Mouse (Mus musculus): ENCODE measurements at regions not wholly inside any gene's neighbourhood (a gene's known extent, or its start where the extent isn't known, plus 50 kb on each side); places are given as distances from the start of the nearest gene placed in this dataset.
"Not testable (repeated sequence)": the region's sequence is repeated elsewhere in the genome, so short reads cannot be mapped to it uniquely, and the experiment has no call there.

DNA sequence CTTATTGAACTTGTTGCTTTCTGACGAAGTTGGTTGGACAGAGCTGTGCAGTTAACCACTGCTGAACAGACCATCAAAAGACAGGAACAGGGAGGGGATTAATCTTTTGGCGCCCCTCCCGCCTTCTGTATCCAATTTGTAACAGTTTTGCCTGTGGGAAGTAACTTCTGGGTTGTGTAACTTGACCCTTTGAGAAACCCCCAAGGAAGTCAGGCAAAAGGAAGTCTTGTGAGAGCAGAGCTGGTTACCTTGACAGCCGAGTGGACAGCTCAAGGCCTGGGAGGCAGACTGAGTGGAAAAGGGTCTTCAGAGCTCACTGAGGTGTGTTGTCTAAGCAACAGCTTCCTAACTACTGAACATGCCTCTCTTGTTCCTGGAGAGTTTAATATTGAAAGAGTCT lies 75.8 kb upstream of the Hao2 start:
- DNase-seq = no peak

DNA sequence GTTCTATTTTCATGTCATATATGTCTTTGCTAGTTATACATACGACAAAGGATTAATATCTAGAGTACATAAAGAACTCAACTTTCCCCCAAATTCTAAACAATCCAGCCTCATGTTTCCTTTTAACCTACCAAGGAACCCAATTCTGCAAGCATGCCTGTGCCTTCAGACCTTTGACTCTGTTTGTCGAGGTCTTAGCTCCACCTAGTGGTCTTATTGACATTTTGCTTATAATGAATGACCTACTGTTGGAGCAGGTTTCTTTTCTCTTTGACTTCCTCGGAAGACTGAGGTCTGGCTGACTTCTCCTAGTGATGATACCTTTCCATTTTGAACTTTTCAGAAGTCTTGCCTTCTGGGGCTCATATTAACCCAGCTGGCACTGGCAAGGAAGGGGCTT lies 82.7 kb upstream of the Hao2 start:
- peak; percentile 12 for DNase-seq

- DNase-seq = no peak
These were observed 89.7 kb upstream of the Hao2 start for GRCm38 (mm10) chr3:98982787-98983186.

- not testable (repeated sequence) for DNase-seq
These were observed 94.2 kb upstream of the Hao2 start for GRCm38 (mm10) chr3:98987266-98987665.

- DNase-seq = peak; percentile 13
These were observed 97.8 kb upstream of the Hao2 start for GRCm38 (mm10) chr3:98990801-98991200.

GRCm38 (mm10) chr3:98991276-98991675 lies 98.2 kb upstream of the Hao2 start:
- no peak for DNase-seq

GRCm38 (mm10) chr3:98994086-98994485 lies 101.0 kb upstream of the Hao2 start:
- DNase-seq = peak; percentile 1

DNA sequence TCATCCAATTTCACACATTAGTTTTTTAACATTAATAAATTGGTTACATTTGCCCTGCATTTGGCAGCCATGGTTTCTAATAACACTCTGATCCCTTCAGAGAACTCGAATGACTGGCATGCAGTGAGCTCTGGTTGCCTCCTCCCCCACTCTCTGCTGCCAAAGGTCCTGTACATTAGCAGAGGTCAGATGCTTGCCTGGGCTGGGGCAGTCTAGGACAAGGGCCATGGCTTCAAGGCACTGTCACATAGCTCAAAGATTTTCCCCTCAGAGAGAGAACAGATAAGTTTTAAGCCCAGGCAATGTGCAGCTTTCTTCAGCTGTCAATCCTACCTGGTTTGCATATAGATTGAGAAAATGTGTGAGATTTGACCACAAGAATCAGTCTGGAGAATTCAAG lies 110.2 kb upstream of the Wars2 start:
- no peak for DNase-seq

- no peak for DNase-seq
These were observed 94.7 kb upstream of the Wars2 start for GRCm38 (mm10) chr3:99046190-99046589.

DNA sequence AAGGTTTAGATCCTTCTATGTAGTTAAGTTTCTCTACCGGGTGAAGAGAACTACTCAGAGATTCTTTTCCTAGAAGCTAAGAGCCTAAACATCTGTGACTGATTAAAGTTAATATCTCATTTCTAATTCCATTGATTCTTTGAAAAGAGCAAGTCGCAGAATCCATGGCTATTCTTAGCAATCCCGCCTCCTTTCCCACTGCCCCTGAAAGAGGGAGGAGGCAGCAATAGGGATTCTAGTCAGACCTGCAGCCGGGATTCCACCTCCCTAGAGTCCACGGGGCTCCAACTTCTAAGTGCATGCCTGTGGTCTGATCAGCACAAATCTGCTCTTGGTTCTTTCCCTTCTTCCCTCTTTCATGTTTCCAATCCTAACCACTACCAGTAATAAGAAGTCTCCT lies 93.7 kb upstream of the Wars2 start:
- no peak for DNase-seq

DNA sequence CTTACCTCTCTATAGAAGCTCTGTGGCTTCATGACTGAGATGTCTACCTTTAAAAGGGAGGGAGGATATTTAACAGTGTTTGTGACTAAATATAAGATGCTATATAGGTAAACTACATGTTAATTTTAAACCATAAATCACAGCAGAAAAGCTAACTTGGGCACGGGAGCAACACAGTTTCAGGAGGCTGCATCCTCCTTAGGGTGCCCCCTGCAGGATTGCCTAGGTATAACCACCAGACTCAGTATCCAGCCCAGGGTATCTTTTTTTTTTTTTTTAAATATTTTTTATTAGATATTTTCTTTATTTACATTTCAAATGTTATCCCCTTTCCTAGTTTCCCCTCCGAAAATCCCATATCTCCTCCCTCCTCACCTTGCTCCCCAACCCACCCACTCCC lies 91.6 kb upstream of the Wars2 start:
- no peak for DNase-seq

DNA sequence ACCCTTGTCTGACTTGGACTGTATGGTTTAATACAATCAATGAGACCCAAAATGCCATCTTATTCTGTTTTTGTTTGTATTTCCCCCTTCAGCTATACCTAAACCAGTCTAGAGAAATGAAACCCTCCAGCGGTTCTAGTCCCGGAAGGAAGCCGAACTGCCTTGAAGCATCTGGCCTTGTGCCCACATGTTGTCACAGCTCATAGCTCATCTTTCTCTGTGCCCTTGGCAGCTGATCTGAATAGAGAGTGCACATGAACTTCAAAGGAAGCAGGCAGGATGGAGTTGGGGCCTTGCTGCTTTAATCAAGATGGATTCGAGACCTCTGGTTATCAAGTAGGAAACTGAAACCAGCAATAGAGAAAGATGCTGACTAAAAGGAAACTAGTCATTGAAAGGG lies 88.7 kb upstream of the Wars2 start:
- DNase-seq = no peak

DNA sequence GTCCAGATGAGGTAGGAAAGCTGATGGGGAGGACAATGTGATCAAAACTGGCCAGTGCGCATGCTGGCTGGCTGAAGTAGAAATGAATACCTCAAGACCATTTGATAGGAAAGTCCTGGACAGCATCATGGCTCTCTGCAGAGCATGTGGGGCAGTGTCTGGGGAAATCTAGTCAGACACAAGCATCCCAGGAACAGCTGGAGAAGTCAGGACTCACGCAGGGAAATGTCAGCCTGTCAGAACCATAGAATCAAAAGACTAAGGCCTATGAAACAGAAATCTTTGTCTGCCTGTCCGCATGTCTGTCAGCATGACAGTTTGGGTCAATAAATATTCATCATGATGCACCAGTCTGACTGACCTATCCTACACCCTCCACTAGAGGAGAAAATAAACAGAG lies 73.7 kb upstream of the Wars2 start:
- DNase-seq = no peak
